Mouse (Mus musculus): ENCODE data around the gene Clca2.
"Not testable (repeated sequence)": the region's sequence is repeated elsewhere in the genome, so short reads cannot be mapped to it uniquely, and the experiment has no call there.

Gene Clca2

GRCm38 (mm10) chr3:145083081-145083480 lies 16.2 kb downstream of the Clca2 start:
- no peak for DNase-seq

DNA sequence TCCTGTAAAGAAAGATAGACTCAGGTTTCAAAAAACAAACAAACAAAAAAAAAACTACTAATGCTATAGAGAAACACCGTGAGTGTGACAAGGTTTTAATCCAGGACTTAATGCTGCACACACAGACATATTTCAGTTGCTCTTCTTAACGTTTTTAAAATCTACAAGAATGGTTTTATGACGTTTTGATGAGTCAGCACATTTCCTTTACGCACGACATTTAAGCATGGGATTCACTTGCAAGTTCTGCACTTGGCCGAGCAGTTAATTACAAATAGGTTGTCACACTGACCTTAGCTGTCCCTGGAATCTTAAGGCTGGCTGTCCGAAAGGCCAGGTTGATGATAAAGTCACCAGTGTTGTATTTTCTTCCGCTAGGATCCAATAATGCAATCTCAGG lies 18.3 kb downstream of the Clca2 start:
- no peak for DNase-seq

- no peak for DNase-seq
Observed at GRCm38 (mm10) chr3:145078405-145078804, 20.8 kb downstream of the Clca2 start.

GRCm38 (mm10) chr3:145072339-145072738 lies 26.9 kb downstream of the Clca2 start:
- no peak for DNase-seq

DNA sequence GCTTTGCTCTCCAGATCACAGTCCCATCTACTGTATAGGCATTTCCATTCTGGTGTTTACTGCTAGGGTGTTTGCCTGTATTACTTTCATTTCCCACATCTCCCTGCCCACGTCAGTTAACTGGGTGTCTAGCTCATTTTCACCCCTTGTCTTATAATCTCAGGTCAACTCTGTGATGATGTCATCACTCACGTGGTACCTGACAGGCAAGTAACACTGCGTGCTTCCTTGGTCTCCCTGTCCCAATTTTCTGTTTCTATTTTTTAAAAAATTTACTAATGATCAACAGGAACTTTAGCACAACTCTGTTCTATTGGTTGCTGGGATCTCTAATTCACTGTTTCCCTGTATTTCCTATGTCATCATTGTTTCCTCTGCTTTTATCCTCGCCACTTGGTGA lies 30.3 kb downstream of the Clca2 start:
- no peak for DNase-seq

DNA sequence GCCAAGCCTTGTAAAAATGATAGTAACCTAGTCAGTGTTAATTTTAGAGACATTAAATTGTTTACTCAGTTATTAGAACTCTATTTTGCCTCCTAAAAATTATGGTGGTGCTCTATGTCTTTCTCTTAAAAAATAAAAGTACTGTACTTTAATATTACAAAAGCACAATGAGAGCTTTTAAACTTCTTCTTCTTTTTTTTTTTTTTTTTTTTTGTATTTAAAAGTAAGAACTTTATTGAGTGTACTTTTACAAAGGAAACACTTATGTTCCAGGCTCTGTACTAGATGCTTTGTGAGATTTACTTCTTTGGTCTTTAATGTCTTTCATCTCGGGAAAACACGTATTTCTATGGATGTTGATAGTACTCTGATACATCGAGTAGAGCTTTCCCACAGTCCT lies 44.1 kb downstream of the Clca2 start:
- DNase-seq: not testable (repeated sequence)

- no peak for DNase-seq
Observed at GRCm38 (mm10) chr3:145049820-145050219, 49.4 kb downstream of the Clca2 start.

DNA sequence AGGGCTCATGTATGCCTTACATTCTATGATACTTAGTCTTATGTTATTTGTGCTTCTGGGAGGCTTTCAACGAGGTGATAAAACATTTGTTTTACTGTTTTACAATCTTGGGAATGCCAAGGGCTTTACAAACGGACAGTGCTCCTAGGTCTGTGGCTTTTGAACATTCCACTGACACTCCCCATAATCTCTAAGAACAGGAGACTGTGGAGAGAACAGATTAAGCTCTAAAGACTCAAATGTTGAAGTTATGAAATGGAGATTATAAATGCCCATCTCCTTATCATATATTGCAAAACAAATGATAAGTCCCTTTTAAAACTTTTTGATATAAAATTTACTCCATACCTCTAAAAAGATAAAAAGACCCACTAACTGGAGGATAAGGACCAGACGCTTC lies 60.4 kb downstream of the Clca2 start:
- DNase-seq: no peak

DNA sequence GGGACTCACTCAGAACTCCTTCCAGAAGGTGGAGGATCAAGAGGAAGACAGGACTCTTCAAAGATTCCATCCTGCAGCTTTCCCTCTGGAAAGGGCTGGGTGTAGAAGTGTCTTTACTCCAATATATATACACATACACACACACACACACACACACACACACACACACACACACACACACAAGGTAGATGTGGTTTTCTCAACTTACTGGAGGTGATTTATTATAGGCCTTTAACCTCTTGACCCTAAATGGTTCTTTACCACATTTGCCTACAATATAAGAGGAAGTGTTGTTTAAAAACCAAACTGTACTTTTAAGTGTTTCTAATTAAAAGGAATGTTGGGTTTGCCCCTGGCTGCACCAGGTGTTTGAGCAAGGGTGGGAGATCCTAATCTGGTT lies 66.6 kb downstream of the Clca2 start, which contains the start of gene Clca1:
Clca1 (minus strand) TSS at position 101 of the 400 bp plus-strand sequence.
- no peak for DNase-seq

GRCm38 (mm10) chr3:145028036-145028435 lies 71.2 kb downstream of the Clca2 start:
- DNase-seq: no peak

DNA sequence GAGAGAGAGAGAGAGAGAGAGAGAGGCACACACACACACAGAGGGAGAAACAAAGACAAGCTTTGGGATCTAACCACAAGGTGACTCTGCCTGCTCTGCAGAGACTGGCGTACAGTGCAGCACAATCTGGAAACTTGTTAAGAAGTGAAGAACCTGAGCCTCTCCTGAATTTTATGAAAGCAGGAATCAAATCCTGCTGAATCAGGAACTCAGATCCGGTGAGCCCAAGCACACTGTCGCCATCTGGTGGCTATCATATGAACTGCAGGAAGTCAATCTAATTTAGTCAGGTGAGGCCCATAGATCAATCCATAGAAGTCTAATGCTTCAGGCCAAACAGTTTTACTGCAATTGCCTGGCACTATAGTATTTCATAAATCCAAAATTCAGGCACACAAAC lies 72.5 kb downstream of the Clca2 start:
- peak; percentile 30 to 73 for DNase-seq

All from kidney, postnatal 36 days (tissue).